ENCODE assay signal across 24 mouse cellular contexts in the genomic region with DNA sequence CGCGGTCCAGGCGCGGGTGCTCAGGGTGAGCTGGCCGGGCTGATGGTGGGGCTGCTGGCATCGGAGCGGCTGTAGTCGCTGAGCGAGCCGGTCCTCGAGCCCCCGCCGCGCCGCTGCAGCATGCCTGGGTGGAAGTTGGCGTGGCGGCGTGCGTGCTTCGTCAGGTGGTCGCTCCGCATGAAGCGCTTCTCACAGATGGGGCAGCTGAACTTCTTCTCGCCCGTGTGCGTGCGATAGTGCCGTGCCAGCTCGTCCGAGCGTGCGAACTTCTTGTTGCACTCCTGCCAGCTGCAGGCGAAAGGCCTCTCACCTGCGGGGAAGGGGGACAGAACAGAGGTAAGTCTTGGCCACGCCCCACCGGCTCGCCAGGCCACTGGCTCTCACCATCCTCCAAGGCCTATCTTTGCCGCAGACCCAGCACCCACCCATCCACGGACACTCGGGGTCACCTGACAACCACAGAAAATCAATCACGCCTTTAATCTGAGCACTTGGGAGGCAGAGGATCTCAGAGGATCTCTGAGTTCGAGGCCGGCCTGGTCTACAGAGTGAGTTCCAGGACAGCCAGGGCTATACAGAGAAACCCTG. TPM values are rescaled to one million over a fixed set of nuclear protein-coding genes. Genes with fewer than 3 reads are reported as not detected.
DNase-seq lines count a peak whose midpoint lies in the region; ATAC-seq and TF ChIP-seq lines count a peak whose summit lies in the region.
"Had no signal": no experiment of that assay in that cellular context is flagged by ENCODE, and none has a peak within 500 bp of the region (broad histone marks: within the 10 kb centered on the region; RNA-seq: fewer than 3 reads in every experiment).

No protein-coding gene starts in this region.

- H3K9ac ChIP-seq in ES-Bruce4 (ENCODE audit: low read depth, poor library complexity, severe bottlenecking), result no peak overlapping the region
- no peak overlapping the region for H3K9ac ChIP-seq in liver, embryonic 11.5 days (ENCODE audit: low read depth, low read length)
- H3K9ac ChIP-seq: embryonic facial prominence, embryonic 15.5 days; hindbrain, embryonic 14.5 days; limb, embryonic 15.5 days had no signal

- no peaks in the 10 kb centered on the region for H3K27me3 ChIP-seq in ES-Bruce4 (ENCODE audit: control insufficient read depth, insufficient read depth, low read length, poor library complexity, severe bottlenecking)
- H3K27me3 ChIP-seq in liver, embryonic 11.5 days (replicated peaks; ENCODE audit: control insufficient read depth, insufficient read depth, low read length), result no peaks in the 10 kb centered on the region
- H3K27me3 ChIP-seq: embryonic facial prominence, embryonic 15.5 days; limb, embryonic 15.5 days; megakaryocyte, embryonic 14.5 days had no signal

- no peak for TF ChIP-seq CTCF in layer of hippocampus, adult 2 months (conservative IDR thresholded peaks at IDR 0.05)
- TF ChIP-seq CTCF in ES-Bruce4 (IDR thresholded peaks at IDR 0.05; ENCODE audit: low read depth, low read length), result no peak

- TF ChIP-seq POLR2A in ES-Bruce4 (IDR thresholded peaks at IDR 0.05; ENCODE audit: insufficient read depth, low read length), result no peak

- no peak overlapping the region for H3K4me3 ChIP-seq in layer of hippocampus, adult 2 months
- H3K4me3 ChIP-seq in ES-Bruce4 (ENCODE audit: low read depth, low read length), result peak overlapping the region; percentile 44
- no peak overlapping the region for H3K4me3 ChIP-seq in liver, embryonic 11.5 days (ENCODE audit: low read depth, low read length)
- H3K4me3 ChIP-seq: embryonic facial prominence, embryonic 15.5 days; heart, adult 2 months; limb, embryonic 15.5 days; megakaryocyte, embryonic 14.5 days had no signal

- H3K27ac ChIP-seq in layer of hippocampus, adult 2 months, result peak overlapping the region; percentile 80
- H3K27ac ChIP-seq in ES-Bruce4 (ENCODE audit: insufficient read depth, low read length), result no peak overlapping the region
- no peak overlapping the region for H3K27ac ChIP-seq in liver, embryonic 11.5 days (ENCODE audit: low read depth, low read length)
- H3K27ac ChIP-seq: embryonic facial prominence, embryonic 15.5 days; heart, adult 2 months; hindbrain, embryonic 14.5 days; limb, embryonic 15.5 days had no signal

- 81% methylated on average over 43 of the region's 43 CpGs for WGBS in liver, embryonic 11.5 days

- peaks cover 13% of the 10 kb centered on the region for H3K4me1 ChIP-seq in ES-Bruce4 (ENCODE audit: control insufficient read depth, insufficient read depth, low read length)
- peaks cover 3% of the 10 kb centered on the region; the same call in 1 of the 2 replicates for H3K4me1 ChIP-seq in liver, embryonic 11.5 days (replicated peaks; ENCODE audit: control insufficient read depth, insufficient read depth, low read length)

- peak; percentile 57 to 75 for DNase-seq in cerebellum, postnatal 10 days
- DNase-seq in cerebellum, adult 8-10 months, result no peak
- DNase-seq in layer of hippocampus, adult 2 months (ENCODE audit: low spot score in 2 of 2), result no peak
- DNase-seq in layer of hippocampus, adult 9-10 months (ENCODE audit: low spot score), result no peak
- DNase-seq in cerebellum, postnatal 25 days, result peak; percentile 66 to 68
- no peak for DNase-seq in liver, embryonic 11.5 days (ENCODE audit: low spot score)
- DNase-seq: heart, adult 2 months; heart, postnatal 36 days; lung, postnatal 10 days; midbrain, embryonic 14.5 days; thymus, adult 2 months had no signal

- no peak overlapping the region for H3K4me2 ChIP-seq in liver, embryonic 11.5 days
- H3K4me2 ChIP-seq: embryonic facial prominence, embryonic 15.5 days; hindbrain, embryonic 14.5 days; limb, embryonic 15.5 days had no signal

- no peaks in the 10 kb centered on the region for H3K36me3 ChIP-seq in ES-Bruce4 (ENCODE audit: control insufficient read depth, insufficient read depth, low read length, poor library complexity, severe bottlenecking)
- peaks cover 12% of the 10 kb centered on the region for H3K36me3 ChIP-seq in liver, embryonic 11.5 days (ENCODE audit: control insufficient read depth, insufficient read depth, low read length)

- H3K9me3 ChIP-seq in ES-Bruce4 (replicated peaks; ENCODE audit: control insufficient read depth, insufficient read depth, low read length, poor library complexity, severe bottlenecking), result no peaks in the 10 kb centered on the region
- H3K9me3 ChIP-seq in liver, embryonic 11.5 days (ENCODE audit: control insufficient read depth, low read length), result no peaks in the 10 kb centered on the region
- H3K9me3 ChIP-seq: embryonic facial prominence, embryonic 15.5 days; G1E; limb, embryonic 15.5 days; megakaryocyte, embryonic 14.5 days had no signal

- no peak for TF ChIP-seq EP300 in ES-Bruce4 (IDR thresholded peaks at IDR 0.05; ENCODE audit: insufficient read depth, low read depth, low read length)

- no peak for ATAC-seq in erythroblast, adult 5-6 weeks (replicated peaks; ENCODE audit: low FRiP score, poor library complexity, severe bottlenecking)
- no peak for ATAC-seq in liver, embryonic 11.5 days (replicated peaks; ENCODE audit: low FRiP score)

RNA-seq across cellular contexts. Expression of gene E030018B13Rik, which starts 25.1 kb away (rescaled TPM):
- not detected for total RNA-seq in layer of hippocampus, adult 2 months (2021)
- not detected in 2 replicates for polyA plus RNA-seq in ES-Bruce4 (2011; ENCODE audit: insufficient read depth, insufficient read length, low read depth, missing spikeins)
- total RNA-seq in erythroblast, adult 5-6 weeks (2015; ENCODE audit: low replicate concordance), result not detected in 2 replicates
- total RNA-seq in erythroblast, adult 5-6 weeks (2017; ENCODE audit: low replicate concordance), result not detected in 2 replicates
- polyA plus RNA-seq in liver, embryonic 11.5 days (2014; fragmentation: Nextera tagmentation; extraction: Ambion mirVana), result 0.25 TPM in 1 of 2 replicates, not detected in the other
- total RNA-seq: G1E; gastrocnemius, adult 18-20 months; heart, adult 2 months; heart, postnatal 36 days; layer of hippocampus, postnatal 14 days; left cerebral cortex, postnatal 25 days had no signal
- polyA plus RNA-seq: forebrain, embryonic 11.5 days; G1E; heart, adult 2 months; heart, embryonic 14.5 days; hindbrain, embryonic 14.5 days; limb, embryonic 15.5 days; liver, embryonic 16.5 days; midbrain, embryonic 14.5 days; thymus, adult 2 months had no signal

RNA-seq across cellular contexts. Expression of gene Klf13, which starts 47.1 kb away (rescaled TPM):
- total RNA-seq in layer of hippocampus, adult 2 months (2021), result 100 to 1,000 TPM; 200 to 216 TPM
- 36.5 and 38.2 TPM in 2 replicates for polyA plus RNA-seq in ES-Bruce4 (2011; ENCODE audit: insufficient read depth, insufficient read length, low read depth, missing spikeins)
- 29.4 and 32.6 TPM in 2 replicates for total RNA-seq in erythroblast, adult 5-6 weeks (2015; ENCODE audit: low replicate concordance)
- total RNA-seq in erythroblast, adult 5-6 weeks (2017; ENCODE audit: low replicate concordance), result 16.7 and 36.9 TPM in 2 replicates
- 20.0 and 20.9 TPM in 2 replicates for polyA plus RNA-seq in liver, embryonic 11.5 days (2014; fragmentation: Nextera tagmentation; extraction: Ambion mirVana)

Comparison
In these comparisons a context has a peak if more than half of its experiments do, and no peak if none do; other contexts are left out.
1. DNase-seq: peak in cerebellum, postnatal 10 days (2 of 2) and cerebellum, postnatal 25 days (2 of 2); none in cerebellum, adult 8-10 months (single experiment), layer of hippocampus, adult 2 months (0 of 2), layer of hippocampus, adult 9-10 months (single experiment) and liver, embryonic 11.5 days (single experiment).
2. RNA of gene Klf13, which starts 47.1 kb away (total RNA-seq): 200 to 216 TPM in layer of hippocampus, adult 2 months; 16.7 to 36.9 TPM in erythroblast, adult 5-6 weeks; every median in the first group is over 4 times any median in the second.